Mouse (Mus musculus): ENCODE data around the gene Pink1. TPM values are rescaled to one million over a fixed set of nuclear protein-coding genes. Genes with fewer than 3 reads are reported as not detected.

Pink1 gene
- 46.5 TPM for polyA plus RNA-seq (2015; fragmentation: Illumina TruSeq; extraction: RNeasy Lipid Tissue Mini Kit (QIAGEN cat#74804); ENCODE audit: insufficient read depth, low replicate concordance)

GRCm38 (mm10) chr4:138326077-138326695, at the start of gene Pink1:
Pink1 (minus strand) TSS chr4:138326307.

GRCm38 (mm10) chr4:138367641-138368497, 41.8 kb upstream of the Pink1 start, which contains the start of gene Cda:
Cda (minus strand) TSS chr4:138367992.

GRCm38 (mm10) chr4:138304340-138305104, 21.6 kb downstream of the Pink1 start, which contains the start of gene Ddost:
Ddost (plus strand) TSS chr4:138304730.

Other genes starting within 250 kb of the Pink1 start
- gene Hp1bp3, start 110.0 kb downstream of the Pink1 start, polyA plus RNA-seq (2015; fragmentation: Illumina TruSeq; extraction: RNeasy Lipid Tissue Mini Kit (QIAGEN cat#74804); ENCODE audit: insufficient read depth, low replicate concordance), result 209 TPM
- 0.51 TPM for gene Sh2d5, start 75.9 kb downstream of the Pink1 start, polyA plus RNA-seq (2015; fragmentation: Illumina TruSeq; extraction: RNeasy Lipid Tissue Mini Kit (QIAGEN cat#74804); ENCODE audit: insufficient read depth, low replicate concordance)
- 0.21 TPM for gene Kif17, start 75.9 kb downstream of the Pink1 start, polyA plus RNA-seq (2015; fragmentation: Illumina TruSeq; extraction: RNeasy Lipid Tissue Mini Kit (QIAGEN cat#74804); ENCODE audit: insufficient read depth, low replicate concordance)
- 67.4 TPM for gene Ddost, start 21.6 kb downstream of the Pink1 start, polyA plus RNA-seq (2015; fragmentation: Illumina TruSeq; extraction: RNeasy Lipid Tissue Mini Kit (QIAGEN cat#74804); ENCODE audit: insufficient read depth, low replicate concordance)
- gene Cda, start 41.7 kb upstream of the Pink1 start, polyA plus RNA-seq (2015; fragmentation: Illumina TruSeq; extraction: RNeasy Lipid Tissue Mini Kit (QIAGEN cat#74804); ENCODE audit: insufficient read depth, low replicate concordance), result not detected
- gene Fam43b, start 70.2 kb upstream of the Pink1 start, polyA plus RNA-seq (2015; fragmentation: Illumina TruSeq; extraction: RNeasy Lipid Tissue Mini Kit (QIAGEN cat#74804); ENCODE audit: insufficient read depth, low replicate concordance), result not detected
- 11.3 TPM for gene Mul1, start 108.4 kb upstream of the Pink1 start, polyA plus RNA-seq (2015; fragmentation: Illumina TruSeq; extraction: RNeasy Lipid Tissue Mini Kit (QIAGEN cat#74804); ENCODE audit: insufficient read depth, low replicate concordance)
- 11.5 TPM for gene Camk2n1, start 128.0 kb upstream of the Pink1 start, polyA plus RNA-seq (2015; fragmentation: Illumina TruSeq; extraction: RNeasy Lipid Tissue Mini Kit (QIAGEN cat#74804); ENCODE audit: insufficient read depth, low replicate concordance)

All from spleen, adult 10 weeks (tissue).